Mouse (Mus musculus) gastrocnemius, postnatal 10 days (tissue): ENCODE results near the gene Sh2d1b2. TPM values are rescaled to one million over a fixed set of nuclear protein-coding genes. Genes with fewer than 3 reads are reported as not detected.
"Not testable (repeated sequence)": the region's sequence is repeated elsewhere in the genome, so short reads cannot be mapped to it uniquely, and the experiment has no call there.

Experiments
- DNase-seq: peaks from one replicate; pipeline ENCODE4 v3.0.0; 2021; ENCODE audit warnings: mixed read lengths
- long read RNA-seq, 2 experiments: library from polyadenylated mRNA; stranded (forward); transcript quantifications; one replicate each; pipeline ENCODE4 v2.0.0; 2021
- total RNA-seq, 2 experiments: library from RNA; stranded (reverse); gene quantifications; 2 replicates each; pipeline ENCODE4 v1.2.3; 2021

The Sh2d1b2 gene
- not detected for total RNA-seq
- long read RNA-seq, experiment 1, result 0 reads
- long read RNA-seq, experiment 2, result 0 reads

GRCm38 (mm10) chr1:170232688-170233087 is at the start of gene Sh2d1b2:
Gene Sh2d1b2 (plus strand): TSS chr1:170232749.
- not testable (repeated sequence) for DNase-seq

- DNase-seq, result no peak
These were observed 47.4 kb upstream of the Sh2d1b2 start for GRCm38 (mm10) chr1:170185137-170185536.

- no peak for DNase-seq
These were observed 46.0 kb upstream of the Sh2d1b2 start for GRCm38 (mm10) chr1:170186531-170186930.

GRCm38 (mm10) chr1:170188601-170189000 is 43.9 kb upstream of the Sh2d1b2 start:
- DNase-seq, result peak; percentile 40

- DNase-seq, result no peak
These were observed 42.3 kb upstream of the Sh2d1b2 start for GRCm38 (mm10) chr1:170190225-170190624.

- DNase-seq, result no peak
These were observed 40.6 kb upstream of the Sh2d1b2 start for GRCm38 (mm10) chr1:170191925-170192324.

- no peak for DNase-seq
These were observed 36.3 kb upstream of the Sh2d1b2 start for GRCm38 (mm10) chr1:170196211-170196610.

- peak; percentile 11 for DNase-seq
These were observed 32.2 kb upstream of the Sh2d1b2 start for GRCm38 (mm10) chr1:170200379-170200778.

GRCm38 (mm10) chr1:170206395-170206794 is 26.2 kb upstream of the Sh2d1b2 start:
- no peak for DNase-seq

- DNase-seq, result no peak
These were observed 19.2 kb upstream of the Sh2d1b2 start for GRCm38 (mm10) chr1:170213181-170213879.

- DNase-seq, result no peak
These were observed 18.2 kb upstream of the Sh2d1b2 start for GRCm38 (mm10) chr1:170214383-170214756.

GRCm38 (mm10) chr1:170214757-170215522 is 17.6 kb upstream of the Sh2d1b2 start, which contains the start of gene Uhmk1:
Gene Uhmk1 (minus strand): TSS chr1:170215397.
- peak; percentile 85 for DNase-seq

GRCm38 (mm10) chr1:170215590-170215989 is 17.0 kb upstream of the Sh2d1b2 start:
- DNase-seq, result no peak

- DNase-seq, result no peak
These were observed 14.3 kb upstream of the Sh2d1b2 start for GRCm38 (mm10) chr1:170218091-170218884.

GRCm38 (mm10) chr1:170220351-170220750 is 12.2 kb upstream of the Sh2d1b2 start:
- DNase-seq, result no peak

GRCm38 (mm10) chr1:170223276-170223675 is 9.3 kb upstream of the Sh2d1b2 start:
- no peak for DNase-seq

- no peak for DNase-seq
These were observed 12.5 kb downstream of the Sh2d1b2 start for GRCm38 (mm10) chr1:170245016-170245415.

- no peak for DNase-seq
These were observed 22.5 kb downstream of the Sh2d1b2 start for GRCm38 (mm10) chr1:170254893-170255559.

GRCm38 (mm10) chr1:170255560-170255910 is 23.0 kb downstream of the Sh2d1b2 start:
- DNase-seq, result peak; percentile 74

- DNase-seq, result no peak
These were observed 37.7 kb downstream of the Sh2d1b2 start for GRCm38 (mm10) chr1:170270281-170270680.

- no peak for DNase-seq
These were observed 38.1 kb downstream of the Sh2d1b2 start for GRCm38 (mm10) chr1:170270696-170271095.

- no peak for DNase-seq
These were observed 40.7 kb downstream of the Sh2d1b2 start for GRCm38 (mm10) chr1:170273252-170273651.
